Mouse (Mus musculus) cerebellum, adult 9-11 months (tissue): ENCODE measurements around the gene Dnajc11.
A peak's percentile ranks its signal among the peaks of the same experiment; 100 is the strongest.

ENCODE experiments used
- DNase-seq: peaks from one replicate; pipeline ENCODE4 v3.0.0; 2022

The Dnajc11 gene

DNA sequence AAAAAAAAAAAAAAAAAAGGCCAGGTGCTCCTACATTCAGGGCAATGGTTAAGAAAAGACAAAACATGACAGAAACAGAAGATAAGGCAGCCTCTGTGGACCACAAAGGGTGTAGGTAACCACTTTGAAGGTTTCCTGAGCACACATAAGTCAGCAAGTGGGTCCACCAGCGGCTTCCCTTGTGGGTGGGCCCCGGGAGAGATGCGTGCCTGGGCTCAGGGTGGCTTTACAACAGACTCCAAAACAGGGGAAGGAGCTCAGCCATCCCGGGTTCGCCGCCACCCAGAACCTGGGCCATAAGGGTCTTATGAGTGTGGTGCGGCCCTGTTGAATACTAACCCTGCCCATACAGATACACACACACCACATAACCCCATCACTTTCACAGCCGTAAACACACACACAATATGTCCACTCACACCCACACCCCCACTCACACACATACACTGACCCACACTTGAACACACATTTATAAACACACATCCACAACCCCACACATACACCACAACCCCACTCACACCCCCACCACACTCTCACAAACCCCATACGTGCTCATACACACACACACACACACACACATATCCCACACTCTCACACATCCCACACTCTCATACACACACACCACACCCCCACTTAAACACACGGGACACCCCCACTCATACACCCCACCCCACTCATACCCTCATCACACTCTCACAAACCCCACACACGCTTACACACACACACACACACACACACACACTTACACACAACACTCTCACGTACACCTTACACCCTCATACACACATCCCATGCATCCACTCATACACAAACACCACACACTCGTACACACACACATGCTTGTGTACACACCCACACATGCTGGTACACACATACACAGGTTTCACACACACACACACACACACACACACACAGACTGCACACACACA, 651 bp upstream of the Dnajc11 start:
- peak; percentile 45 for DNase-seq

DNA sequence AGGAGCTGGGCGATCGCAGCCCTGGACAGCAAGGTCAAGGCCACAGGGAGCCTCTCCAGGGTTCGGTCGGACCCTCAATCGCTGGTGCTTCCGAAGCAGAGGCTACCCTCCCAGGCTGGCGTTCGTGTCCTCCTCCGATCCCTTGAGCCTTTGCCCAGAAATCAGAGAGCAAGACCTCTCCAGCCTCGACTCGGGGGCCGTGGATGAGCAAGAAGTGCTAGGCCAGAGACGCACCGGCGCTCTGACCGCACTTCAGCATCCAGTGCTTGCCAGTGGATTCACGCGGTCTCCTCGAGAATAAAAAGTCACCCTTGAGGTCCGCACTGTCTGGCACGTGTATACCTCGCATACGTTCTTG, 703 bp downstream of the Dnajc11 start:
- no peak for DNase-seq

DNA sequence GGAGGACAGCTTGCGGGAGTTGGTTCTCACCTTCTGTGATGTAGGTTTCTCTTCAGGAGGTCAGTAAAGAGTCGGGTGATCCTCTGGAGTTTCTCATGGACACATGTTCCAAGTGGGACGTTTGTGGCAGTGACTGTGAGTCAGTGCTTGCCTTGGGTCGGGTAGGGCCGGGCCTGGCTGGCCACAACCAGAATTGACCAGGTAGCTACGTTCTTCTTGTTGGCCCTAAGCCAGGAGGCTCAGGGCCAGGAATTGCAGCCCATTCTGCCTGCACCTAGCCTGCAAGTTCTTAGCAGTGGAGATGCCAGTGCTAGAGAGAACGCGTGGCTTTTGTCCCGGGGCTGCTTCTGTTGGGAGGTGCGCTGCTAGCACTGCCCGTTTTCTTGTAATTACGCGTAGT, 4.0 kb downstream of the Dnajc11 start:
- DNase-seq, result no peak

DNA sequence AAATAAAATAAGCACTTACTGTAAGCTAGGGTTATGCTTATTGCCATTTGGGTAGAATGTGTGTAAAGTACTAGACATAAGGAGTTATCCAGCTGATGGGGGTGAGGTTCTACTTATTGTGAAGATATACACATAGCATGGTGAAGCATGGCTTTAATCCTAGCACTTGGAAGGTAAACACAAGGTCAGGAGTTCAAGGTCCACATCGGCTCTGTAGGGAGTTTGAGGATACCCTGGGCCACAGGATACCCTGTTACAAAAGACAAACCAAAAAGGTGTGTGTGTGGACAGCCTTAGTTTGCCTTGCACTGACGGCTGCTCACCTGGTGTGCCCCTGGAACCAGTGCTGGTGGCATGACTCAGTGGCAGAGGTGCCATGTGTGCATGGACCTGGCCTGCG, 4.6 kb downstream of the Dnajc11 start:
- no peak for DNase-seq

DNA sequence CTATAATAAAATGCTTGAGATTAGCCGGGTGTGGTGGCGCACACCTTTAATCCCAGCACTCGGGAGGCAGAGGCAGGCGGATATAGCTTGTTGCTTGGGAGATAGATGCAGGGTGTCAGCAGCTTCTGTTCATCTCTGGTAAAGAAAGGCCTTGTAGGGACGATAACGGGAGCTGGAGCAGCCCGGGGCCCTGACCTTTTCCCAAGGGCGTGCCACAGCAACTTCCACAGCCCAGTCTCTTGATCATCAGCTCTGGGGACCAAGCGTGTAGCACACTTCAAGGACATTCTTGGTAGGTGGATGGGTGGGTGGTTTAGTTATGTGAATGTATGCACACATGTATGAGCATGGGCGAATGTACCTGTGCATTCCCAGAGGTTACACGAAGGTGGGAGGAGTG, 12.7 kb downstream of the Dnajc11 start:
- no peak for DNase-seq

DNA sequence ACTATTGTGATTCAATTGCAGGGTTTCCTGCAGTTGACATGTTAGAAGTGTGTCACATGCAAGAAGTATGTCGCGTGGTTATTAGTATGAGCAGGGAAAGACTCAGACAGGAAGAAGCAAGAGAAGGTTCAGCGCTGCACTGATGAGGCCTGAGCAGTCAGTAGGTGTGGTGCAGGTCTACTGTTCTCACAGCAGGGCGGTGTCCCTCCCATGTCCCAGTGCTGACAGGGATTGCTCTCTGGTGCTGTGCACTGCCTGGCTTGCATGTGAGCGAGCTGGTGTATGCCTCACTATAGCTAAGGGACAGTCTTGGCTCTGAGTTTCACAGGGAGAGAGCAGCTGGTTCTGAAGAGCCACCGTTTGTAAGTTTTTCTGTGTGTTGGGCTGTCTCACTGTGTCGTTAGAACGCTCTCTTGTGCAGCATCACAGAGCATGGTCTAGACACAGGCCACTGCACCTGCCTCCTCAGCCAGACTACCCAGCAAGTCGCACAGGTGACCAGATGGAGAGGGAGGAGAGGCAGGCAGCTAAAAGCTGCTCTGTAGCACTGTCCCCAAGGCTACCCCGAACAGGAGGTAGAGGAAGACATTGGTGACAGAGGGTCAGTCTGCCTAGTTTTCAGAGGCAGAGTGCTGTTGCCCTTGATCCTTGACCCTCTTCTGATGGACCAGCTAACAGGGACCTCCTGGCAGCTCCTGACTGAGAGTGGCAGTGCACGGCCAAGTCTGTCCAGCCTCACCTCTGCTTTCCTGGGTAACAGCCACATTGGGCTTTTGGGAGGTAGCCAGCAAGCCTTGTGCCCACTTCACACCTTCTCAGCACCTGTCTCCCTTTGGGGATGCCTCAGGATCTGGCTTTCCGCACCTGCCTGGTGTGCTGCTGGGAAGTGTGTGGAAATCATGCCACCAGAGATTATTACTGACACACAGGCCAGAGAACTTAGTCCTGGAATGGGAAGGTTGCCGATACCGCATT, 15.3 kb downstream of the Dnajc11 start:
- DNase-seq, result peak; percentile 54

DNA sequence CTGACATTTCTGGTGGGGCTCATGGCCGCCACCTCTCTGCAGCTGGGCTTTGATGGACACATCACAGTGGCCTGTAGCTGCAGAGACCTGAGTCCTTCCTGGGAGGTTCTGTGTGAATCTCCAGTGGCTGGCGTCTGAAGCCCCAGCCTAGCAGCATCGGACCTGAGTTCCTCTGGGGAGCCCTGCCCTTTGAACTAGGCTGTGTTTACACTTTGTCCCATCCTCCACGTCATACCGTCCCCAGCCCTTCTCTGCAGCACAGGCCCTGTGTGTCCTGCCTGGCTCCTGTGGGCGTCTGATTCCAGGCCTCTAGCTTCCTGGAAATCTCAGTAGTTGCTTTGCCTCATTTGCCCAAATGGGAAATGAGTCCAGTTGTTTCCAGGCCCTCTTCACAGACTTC, 19.7 kb downstream of the Dnajc11 start:
- DNase-seq, result no peak

DNA sequence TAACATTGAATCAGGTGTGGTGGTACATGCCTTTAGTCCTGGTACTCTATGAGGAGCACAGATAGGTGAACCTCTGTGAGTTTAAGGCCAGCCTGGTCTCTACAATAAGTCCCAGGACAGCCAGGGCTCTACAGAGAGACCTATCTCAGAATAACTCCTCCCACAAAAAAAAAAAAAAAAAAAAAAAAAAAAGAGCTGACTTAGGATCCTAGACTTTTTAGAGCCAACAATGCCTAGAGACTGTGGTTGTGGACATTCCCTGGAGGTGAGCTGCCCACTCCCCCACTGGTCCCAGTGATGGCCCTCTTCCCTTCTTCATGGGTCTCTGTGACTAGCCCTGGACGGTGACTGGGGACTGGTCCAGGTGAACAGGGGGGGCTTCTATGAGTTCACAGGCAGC, 22.3 kb downstream of the Dnajc11 start:
- no peak for DNase-seq

DNA sequence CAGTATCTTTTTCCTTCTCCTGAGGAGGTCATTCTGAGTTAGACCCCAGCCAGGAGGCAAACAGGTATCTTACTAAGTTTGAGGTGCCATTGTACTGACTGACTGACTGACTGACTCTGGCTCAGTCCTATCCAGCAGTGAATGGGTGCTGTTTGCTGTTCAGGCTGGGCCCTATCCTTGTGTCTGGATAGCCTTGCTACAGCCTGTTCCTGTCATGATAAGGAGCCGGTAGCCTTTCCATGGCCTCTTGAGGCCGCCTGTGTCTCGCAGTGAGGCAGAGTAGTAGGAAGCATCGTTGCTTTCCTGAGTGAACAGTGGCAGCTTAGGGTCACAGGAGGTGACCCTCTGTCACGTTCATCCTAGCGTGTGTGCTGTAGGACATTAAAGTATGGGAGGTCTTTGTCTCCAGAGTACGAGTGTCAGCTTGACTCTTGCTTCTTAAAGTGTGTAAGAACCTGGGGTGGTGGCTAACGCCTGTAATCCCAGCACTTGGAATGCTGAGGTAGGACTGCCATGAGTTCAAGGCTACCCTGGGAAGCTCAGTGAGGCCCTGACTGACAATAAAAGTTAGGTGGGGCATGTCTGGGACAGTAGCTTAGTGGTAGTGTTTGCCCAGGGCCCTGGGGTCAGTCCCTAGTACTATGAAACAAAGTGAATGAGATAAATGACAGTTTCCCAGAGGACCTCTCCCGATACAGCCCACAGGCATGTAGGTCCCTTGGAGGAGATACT, 24.3 kb downstream of the Dnajc11 start:
- no peak for DNase-seq

DNA sequence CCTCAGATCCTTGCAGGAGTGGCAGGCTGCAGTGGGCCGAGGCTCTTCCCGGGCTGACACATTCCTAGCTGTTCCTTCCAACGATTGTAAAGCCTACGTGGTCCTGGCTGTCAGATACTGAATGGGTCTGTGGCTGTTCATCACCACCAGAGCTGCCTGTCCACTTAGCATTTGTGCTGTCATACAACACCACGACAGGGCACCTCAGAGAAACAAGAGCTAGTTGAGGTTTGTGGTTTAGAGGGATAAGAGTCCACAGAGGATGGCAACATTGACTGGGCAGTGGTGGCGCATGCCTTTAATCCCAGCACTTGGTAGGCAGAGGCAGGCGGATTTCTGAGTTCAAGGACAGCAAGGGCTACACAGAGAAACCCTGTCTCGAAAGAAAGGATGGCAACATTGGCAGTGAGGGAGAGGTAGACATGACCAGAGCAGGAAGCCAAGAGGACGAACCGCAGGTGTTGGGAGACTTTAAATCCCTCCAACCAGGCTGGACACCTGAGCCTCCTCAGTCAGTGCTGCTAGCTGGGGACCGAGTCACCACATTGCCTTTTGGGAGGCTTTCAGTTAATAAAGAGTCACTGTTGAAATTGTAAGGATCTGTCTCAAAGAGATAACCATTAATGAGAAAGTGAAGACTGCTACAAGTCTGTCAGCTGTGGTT, 26.5 kb downstream of the Dnajc11 start:
- DNase-seq, result no peak

DNA sequence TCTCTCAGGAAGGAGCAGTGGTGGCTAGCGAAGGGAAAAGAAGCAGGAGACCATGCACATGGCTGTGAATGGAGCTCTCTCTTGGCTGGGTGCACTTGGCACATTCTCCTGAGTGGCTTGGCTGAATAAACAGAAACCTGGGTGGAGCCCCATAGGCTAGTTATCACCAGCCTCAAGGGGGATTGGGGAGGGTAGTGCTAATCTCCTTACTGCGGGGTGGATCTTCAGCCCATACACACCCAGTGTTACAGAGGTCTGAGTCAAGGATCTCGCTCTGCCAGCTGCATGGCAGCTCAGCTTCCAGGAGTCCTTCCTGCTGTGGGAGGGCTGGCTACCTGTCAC, 27.0 kb downstream of the Dnajc11 start:
- no peak for DNase-seq

DNA sequence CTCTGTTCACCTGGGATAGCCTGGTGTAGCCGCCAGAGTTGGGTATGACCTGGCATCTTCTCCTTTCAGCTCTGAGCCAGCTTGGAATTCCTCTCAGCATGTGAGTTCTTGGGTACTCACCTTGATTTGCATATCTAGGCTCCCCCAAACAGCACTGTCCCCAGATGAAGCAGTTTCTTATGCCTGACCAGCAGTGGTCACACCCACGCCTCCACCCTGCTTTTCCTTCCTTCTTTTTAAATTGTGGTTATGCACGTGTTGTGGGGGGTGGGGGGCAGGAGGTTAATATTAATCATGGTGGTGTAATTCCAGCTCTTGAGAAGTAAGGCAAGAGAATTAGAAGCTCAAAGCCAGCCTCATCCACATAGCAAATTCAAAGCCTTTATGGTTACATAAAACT, 29.3 kb downstream of the Dnajc11 start:
- DNase-seq, result no peak

DNA sequence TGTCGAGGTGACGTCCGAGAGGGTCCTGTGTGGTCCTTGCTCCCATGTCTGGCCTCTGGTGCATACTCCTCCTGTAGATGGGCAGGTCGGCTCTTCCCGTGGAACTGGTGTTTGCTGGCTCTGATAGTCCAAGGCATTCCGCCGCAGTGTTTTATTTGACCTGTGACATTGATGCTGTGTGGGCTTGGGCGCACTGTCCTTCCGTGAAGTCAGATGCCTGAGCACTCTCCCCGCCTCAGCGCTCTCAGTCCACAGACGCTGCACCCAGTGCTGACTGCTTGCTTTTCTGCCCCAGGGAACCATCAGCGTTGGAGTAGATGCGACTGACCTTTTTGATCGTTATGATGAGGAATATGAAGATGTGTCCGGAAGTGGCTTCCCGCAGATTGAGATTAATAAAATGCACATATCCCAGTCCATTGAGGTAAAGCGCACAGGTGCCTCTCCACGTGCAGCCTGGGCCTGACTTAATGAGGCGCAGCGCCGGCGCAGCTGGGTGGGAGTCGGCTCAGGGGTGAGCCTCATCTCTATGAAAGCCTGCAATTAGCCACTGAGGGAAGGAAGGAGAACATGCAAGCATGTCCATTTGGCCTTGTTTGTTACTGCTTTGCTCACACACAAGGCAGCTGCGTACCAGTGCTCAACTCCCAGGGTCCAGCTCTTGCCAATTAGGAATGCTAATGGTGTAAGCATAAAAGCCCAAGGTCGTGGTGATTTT, 34.9 kb downstream of the Dnajc11 start:
- DNase-seq, result no peak

DNA sequence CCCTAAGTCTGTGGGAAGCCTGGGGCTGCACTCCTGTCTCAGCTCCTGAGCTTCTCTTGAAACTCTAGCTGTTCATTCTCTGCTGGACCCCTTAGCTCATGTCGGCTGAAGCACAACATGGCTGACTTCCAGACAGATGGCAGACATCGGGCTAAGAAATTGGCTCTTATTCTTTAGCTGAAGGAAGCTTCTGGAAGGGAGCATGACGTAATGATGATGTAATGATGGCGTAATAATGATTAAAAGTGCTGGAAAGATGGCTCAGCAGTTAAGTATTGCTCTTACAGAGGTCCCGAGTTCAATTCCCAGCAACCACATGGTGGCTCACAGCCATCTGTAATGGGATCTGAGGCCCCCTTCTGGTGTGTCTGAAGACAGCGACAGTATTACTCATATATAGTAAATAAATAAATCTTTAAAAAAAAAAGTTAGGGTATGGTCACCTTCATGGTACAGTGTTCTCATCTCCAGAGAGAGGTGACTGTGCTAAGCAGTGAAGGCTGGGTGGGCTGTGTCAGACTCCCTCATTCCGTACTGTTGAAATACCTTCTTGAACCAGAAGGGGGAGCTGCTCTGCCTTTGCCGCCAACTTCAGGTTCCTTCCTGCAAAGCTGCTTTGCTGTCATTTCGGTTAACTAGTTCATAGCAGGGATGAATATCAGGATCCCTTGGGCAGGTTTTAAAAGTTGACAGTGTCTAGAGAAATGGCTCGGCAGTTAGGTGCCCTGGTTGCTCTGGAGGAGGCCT, 38.9 kb downstream of the Dnajc11 start:
- DNase-seq, result no peak

DNA sequence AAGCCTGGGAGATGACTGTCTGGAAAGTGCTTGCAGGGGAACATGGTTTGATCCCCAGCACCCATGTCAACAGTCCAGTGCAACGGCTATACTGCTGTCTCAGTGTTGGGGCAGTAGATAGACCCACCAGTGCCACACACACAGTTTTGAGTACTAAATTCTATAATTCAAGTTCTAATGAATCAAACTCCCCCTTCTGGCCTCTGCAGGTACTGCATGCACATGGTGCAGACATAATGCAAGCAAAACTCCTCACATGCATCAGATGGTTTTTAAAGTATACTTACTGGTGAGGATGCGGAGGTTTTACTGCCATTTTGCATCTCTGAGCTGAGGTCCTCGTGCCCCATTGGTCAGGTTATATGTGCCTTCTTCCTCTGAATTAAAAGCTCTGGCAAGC, 42.0 kb downstream of the Dnajc11 start:
- DNase-seq, result no peak

DNA sequence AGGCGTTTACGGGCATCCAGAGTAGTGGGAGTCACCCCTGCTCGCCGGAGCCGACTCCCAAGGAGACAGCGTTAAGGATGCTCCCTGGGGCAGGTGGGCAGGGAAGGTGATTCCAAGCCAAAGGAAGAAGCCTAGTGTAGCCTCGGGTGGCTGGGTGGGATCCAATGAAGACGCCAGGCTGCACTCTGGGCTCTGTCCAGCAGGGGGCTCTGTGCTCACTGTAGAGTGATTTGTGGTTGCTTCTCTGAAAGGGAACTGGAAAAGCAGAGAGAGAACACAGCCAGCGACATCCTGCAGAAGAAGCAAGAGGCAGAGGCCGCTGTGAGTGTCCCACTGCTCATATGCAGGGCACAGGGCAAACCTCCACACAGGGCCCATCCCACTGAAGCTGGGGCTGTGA, 44.3 kb downstream of the Dnajc11 start:
- peak; percentile 78 for DNase-seq

DNA sequence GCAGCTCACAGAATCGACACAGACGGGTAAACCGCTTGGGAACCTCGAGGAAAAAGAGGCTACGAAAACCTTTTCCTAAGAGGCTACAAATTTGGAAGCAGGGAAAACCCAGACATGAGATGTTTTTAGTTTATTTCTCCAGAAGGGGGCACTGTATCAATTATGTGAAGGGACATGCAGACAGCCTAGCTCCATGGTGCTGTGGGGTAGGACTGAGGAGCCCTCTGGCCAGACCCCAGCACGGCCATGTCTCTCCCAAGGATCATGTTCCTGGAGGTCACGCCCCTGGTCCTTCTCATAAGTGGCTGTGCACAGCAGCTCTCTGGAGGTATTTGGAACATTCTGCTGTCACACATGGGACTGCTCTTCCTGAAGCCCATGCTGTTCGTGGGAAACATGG, 47.2 kb downstream of the Dnajc11 start:
- no peak for DNase-seq

DNA sequence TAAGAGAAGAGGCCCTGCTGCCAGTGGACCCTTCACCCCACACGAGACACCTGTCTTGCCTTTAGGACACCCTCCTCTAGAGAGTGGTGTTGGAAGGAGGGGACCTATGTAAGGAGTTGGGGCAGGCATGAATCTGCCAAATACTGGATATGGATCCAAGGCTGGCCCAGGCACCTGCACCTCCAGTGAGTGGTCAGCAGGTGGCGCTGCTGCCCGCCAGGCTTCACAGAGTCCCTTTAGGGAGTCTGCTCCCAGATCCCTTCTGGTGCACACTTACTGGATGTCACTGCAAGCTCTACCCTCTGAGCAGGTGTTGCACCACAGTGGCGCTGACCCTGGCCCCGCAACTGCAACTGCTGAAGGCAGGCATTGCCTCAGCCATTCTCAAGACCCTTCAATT, 47.9 kb downstream of the Dnajc11 start:
- DNase-seq, result peak; percentile 84

DNA sequence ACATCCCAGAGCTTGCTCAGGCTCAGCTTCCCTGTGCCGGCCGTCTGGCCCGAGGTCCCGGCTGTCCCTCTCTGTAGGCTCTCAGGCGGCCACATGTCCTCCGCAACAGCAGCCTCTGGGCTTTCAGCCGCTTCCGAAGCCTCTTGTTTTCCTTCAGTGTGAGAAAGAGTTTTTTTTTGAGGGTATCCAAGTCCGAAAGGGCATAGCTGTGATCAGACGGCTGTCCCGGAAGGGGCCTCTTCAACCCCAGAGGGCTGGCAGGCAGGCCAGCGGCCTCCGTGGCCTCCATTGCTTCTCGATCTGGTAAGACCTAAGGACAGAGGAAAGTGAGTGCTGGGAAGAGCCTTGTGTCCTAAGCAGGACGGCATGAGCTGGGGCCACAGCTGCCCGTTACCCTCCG, 49.6 kb downstream of the Dnajc11 start:
- no peak for DNase-seq

DNA sequence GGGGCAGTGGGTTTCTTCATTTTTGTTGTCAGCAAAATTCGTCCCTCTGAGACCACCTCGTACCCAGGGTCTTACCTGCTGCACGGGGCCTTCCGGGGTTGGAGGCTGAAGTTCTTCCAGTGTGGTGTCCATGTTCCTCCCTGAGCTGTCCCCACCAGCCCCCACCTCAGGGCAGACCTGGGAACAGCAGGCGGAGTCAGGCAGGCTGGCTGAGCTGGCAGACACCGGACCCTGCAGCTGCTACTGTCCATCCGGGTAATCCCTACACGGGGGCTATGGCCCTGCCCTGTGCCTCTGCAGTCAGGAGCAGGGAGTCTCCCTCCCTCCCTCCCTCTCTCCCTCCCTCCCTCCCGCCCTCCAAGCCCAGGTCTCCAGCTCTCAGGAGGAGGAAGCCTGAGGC, 50.1 kb downstream of the Dnajc11 start:
- no peak for DNase-seq

DNA sequence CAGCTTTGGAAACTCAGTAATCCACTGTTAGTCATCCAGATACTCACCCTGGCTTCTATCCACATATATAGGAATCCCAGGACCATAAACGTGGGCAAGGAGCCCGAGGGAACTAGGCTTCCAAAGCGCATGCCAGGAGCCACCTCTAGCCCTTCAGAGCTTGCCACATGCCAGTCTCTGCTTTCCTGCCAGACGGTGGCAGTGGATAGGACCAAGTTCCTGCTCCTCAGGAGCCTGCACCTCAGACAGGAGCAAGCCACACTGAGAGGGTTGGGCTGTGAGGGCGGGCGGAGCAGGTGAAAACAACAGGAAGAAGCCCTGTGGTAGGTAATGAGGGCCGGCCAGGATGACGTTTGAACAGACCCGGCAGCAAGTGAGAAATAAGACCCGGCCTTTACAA, 52.4 kb downstream of the Dnajc11 start:
- peak; percentile 83 for DNase-seq
